Mouse (Mus musculus) spleen, adult 18-20 months (tissue): ENCODE measurements around the gene Dclk1.

Source experiments
- DNase-seq, 2 experiments: peaks; one replicate each; pipeline ENCODE4 v3.0.0; 2022; ENCODE audit warnings: mixed read lengths in 2 of 2

Dclk1 gene

DNA sequence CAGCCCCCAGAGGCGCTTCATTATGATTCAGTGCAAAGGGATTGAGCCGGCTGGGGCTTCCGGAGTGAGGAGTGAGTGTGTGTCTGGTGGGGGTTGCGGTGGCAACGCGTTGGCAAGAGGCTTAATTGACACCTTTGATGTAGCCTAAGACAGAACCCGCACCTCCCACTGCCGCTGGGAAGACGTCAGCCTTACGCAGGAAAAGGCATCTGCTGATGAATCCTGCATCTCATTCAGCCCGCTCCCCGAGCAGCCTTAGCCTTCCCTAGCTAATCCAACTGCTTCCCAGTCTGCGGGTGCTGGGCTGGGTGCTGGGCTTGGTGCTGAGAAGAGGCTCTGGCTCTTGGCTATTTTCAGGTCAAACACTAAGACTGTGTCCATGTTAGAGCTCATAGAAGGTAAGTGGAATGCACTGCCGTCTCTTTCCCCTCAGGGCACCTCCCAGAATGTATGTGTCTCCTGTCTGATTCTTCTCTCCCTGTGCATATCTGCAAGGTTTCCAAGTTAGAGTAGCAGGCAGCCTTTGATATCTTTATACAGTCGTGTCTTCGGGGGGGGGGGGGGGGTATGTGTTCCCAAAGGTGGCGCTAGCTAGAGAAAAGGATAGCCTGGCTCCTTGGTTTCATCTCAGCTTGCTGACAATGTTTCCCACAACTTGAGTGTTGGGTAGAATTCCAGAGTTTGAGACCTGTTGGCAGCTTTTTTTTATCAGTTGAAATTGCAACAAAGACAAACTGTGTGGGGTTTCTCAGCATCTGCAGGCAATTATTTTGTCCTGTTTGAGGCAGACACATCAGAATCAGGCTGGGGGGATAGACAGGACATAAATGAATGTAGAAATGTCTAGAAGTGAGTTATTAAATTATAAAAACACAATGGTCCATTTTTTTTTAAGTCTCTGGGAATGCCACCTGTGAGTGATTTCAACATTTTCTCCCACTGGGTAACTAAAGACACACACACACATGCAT lies 219.8 kb downstream of the Dclk1 start:
- DNase-seq, result no peak

- no peak for DNase-seq
Observed at GRCm38 (mm10) chr3:55462904-55463668, 220.9 kb downstream of the Dclk1 start.

- DNase-seq, result no peak
Observed at GRCm38 (mm10) chr3:55464226-55464625, 222.1 kb downstream of the Dclk1 start.

DNA sequence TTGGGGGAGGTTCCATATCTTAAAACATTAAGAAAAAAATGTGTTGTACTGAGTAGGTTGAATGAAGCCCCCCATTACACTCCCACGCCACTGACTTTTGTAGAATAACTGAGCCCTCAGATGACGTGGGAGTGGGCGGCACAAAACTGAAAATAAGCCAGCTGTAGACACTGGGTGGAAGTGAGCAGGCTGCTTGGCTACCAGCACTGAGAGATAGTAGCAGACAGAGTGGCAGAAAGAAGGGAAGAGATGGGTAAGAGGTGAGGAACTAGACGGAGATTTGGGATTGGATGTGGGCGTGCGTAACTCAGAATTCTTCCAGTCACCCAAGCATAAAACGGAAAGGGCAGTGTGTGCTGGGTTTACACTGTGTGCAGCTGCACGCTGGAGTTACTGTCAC lies 223.6 kb downstream of the Dclk1 start:
- DNase-seq, result no peak

DNA sequence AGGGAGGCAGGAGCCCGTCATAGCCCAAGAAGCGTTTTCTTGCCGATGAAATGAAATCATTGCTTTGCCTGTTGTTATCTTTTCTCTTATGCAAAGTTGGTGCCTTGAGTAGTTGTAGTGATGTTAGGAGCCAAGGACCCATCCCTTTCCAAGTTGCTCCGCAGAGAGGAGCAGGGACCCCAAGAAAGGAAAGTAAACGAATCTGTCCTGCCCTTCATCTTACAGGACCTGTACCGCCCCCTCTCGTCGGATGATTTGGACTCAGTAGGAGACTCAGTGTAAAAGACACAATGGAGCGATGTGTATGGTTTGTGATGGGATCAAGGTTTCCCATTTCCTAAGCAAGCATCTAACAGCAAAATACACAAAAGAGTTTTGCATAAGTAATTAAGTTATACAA lies 224.2 kb downstream of the Dclk1 start:
- DNase-seq, result no peak

DNA sequence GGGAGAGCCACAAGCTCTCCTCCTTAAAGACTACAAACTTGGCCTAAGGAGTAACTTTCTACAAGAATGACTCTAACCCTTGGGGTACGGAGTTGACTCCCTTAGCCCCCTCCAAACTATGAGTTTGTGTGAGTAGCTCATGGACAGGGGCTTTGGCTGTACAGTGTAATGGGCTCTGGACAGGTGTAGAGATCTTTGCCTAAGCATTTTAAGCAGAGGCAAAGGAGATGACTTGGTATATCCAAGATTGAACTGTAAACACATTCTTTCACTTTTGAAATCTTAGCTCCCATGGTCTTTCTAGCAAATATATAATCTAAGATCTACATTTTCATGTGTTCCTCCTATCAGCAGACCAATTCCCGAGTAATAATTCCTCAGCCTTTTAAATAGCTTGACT lies 229.9 kb downstream of the Dclk1 start, which contains the start of gene Gm21954:
Gene Gm21954, minus strand, starts transcription at position 101 of the 400 bp plus-strand sequence.
- DNase-seq, result no peak

DNA sequence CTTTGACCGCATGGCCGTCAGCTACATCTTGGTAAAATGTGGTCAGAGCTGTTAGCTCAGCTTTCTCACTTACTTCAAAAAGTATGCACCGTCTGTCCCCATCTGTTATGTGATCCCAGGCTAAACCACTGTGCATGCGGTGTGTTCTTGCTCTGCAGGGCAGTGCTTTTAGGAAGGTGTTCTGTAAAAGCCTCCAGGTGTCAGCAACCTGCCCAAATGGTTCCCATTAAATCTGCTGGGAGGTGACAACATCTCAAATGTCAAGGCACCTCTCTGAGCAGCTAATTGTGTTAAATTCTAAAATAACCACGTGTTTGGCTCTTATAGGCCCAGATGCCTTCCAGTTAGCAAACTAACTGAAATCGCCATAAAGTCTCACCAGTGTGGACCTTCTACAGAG lies 231.0 kb downstream of the Dclk1 start:
- DNase-seq, result no peak

DNA sequence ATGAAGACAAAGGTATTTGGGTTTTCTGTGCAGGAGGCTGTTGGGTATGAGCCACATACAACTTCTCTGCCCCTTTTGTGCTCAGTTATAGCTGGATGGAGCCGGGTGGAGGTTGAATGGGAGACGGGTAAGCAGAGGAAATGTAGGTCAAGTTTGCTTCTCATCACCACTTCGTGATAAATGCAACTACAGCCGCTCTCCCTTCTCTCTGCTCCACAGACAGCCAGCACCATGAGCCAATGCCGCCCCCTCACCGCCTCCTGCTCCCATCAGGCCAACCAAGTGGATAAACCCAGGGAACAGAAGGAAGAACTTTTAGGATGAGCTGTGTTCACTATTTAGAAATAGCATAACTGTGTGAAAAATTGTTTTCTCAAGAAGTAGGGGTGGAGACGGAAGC lies 234.5 kb downstream of the Dclk1 start:
- no peak for DNase-seq

DNA sequence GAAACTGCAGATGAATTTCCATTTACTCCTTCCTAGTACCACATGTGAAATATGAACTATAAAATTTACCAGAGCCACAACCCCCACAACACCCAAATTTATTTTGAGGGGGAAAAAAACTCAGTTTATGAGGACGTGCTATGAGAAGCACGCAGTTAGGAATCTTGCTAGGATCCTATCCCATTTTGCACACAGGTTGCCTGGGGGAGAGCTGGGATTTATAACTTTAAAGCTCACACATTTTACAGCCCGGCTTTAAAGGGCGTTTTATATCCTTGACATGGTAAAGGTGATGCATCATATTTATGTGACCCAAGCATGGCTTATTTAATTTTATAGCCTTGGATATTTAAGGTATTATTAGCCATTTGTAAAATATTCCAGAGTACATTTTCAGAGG lies 237.1 kb downstream of the Dclk1 start:
- DNase-seq, result no peak

GRCm38 (mm10) chr3:55481140-55481539 lies 239.0 kb downstream of the Dclk1 start:
- no peak for DNase-seq

DNA sequence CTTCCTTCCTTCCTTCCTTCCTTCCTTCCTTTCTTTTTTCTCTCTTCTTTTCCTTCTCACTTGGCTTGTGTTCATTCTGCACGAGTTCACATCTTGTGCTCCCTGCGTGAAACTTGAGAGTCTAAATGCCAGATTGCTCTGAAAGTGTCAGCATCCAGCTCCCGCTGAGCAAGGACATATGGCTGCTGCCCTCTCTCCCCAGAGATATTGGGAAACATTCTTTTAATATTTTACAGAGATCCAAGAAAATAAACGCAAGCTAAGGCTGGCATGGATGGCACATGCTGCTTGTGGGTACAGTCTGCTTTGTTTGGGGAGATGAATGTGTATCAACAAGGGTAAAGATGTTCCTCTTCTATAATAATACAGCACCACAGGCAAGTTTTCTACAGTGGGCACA lies 241.2 kb downstream of the Dclk1 start:
- no peak for DNase-seq

- DNase-seq, result no peak
Observed at GRCm38 (mm10) chr3:55489231-55489990, 247.2 kb downstream of the Dclk1 start.

DNA sequence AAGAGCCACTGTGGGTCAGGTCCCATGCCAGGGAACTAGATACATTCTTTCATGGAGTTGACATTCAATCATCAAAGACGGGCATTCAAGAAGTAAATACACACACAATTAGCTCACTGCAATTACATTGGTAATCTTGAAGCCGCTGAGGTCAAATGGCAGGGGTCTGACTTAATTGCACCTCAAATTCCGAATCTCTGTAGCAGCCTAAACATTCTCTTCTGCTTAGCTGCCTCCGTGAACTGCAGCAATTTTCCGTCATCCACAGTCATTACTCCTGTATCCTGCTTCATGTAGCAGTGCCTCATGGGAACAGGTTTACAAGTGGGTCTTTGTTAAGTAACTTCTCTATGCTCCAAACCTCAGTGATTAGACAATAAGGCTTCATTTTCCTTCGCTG lies 249.9 kb downstream of the Dclk1 start:
- DNase-seq, result no peak

DNA sequence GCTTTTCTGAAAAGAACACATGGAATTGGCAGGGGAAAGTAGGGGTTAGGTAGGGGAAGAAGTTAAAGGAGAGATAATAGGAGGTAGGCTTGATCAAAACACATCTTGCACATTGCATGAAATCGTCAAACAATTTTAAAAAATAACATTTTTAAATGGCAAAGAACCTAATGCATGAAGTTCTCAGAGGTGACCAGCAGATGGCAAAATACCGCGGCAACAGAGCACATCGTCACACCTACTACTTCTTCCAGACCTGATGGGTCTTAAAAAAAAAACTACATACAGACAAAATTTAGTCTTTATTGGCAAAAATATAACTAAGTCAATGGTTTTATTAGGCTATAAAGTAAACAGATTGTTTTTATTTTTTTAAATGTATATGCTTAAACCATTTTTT lies 252.2 kb downstream of the Dclk1 start:
- no peak for DNase-seq

DNA sequence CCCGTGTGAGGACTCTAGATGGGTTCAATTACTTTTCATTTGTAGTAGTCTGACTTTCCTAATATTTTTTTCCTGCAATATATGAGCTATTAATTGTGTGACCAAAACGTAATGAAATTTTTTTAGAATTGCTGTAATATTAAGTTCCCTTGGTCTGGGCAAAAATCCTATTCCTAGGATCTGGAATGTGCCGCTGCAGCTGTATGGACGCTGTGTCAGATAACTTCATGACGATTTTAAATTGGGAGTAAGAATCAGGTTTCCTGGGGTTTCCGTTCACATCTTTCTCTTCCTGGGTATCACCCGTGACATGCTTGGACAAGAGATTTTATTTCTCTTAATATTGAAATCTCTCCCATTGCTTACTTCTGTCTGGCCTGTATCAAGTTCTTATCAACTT lies 253.1 kb downstream of the Dclk1 start:
- no peak for DNase-seq

- DNase-seq, result no peak
Observed at GRCm38 (mm10) chr3:55495866-55496265, 253.7 kb downstream of the Dclk1 start.

DNA sequence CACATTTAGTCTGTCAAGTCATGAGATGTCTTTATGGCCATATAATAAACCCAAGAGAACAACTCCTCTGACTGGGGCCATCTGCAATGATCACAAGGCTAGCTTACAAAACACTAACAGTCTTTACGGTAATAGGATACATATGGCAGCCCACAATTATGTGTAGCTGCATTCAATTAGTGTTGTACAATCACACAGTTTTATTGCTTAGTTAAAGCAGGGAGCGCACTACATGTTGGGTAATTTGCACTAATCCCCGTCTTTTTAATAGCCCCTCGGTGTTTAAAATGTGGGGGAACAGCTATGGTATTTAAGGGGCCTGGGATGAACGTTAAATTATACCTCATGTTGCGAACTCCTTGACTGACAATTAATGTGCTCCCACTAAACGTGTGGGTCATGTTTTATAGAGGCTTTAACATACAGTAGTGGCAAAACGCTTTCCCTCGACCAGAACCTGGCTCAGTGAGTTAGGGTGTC lies 254.3 kb downstream of the Dclk1 start:
- DNase-seq, result no peak

DNA sequence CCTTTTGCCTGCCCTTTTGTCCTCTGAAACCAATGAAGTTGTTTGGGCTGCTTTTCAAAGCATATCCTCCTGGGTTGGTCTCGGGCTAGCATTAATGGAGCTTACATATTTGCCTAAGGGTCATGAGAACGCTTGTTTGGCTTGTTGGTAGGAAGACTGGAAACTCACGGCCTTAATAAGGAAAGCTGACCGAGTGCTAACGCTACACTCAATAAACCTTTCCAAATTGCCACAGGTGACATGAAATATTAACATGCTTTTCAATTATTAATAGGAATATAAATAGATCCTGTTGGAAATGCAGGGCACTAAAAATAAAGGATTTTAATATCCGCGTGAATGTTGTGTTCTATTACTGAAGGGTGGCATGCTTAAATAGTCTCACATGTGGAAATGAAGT lies 257.1 kb downstream of the Dclk1 start:
- no peak for DNase-seq

DNA sequence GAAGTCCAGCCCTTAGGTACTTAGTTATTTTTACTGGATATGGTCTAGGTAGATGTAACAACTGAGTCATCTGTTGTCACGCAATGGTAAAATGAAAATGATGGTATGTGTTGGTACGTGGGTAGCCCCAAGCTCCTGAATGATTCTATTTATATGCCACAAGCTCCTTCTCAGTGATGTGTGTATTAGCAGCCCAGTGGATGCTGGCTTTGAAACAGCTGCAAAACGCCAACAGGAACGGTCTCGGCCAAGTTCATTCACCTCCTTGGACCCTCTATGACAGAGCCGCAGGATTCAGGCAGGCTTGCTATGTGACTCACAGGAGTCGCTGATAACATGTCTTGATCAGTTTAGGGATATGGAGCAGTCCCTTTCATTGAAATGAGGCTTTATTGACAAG lies 268.0 kb downstream of the Dclk1 start:
- DNase-seq, result no peak

DNA sequence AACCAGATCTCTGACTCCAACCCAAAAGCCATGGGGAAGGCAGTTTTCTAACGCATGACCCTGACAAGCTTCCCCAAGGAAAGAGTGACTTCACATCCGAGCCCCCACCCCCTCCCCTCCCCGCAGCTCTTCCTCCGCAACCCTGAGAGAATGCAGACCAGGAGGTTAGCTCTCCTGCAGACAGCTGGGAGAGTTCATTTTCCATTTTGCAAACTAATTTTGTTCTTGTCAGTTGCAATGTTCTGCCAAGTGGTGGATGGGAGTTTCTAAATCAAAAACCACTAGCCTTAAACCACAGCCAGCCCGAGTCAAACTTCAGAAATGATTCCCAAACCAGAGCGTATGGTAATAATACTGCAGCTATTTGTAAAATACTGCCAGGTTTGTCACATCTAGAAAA lies 269.5 kb downstream of the Dclk1 start:
- no peak for DNase-seq

GRCm38 (mm10) chr3:55515966-55516365 lies 273.8 kb downstream of the Dclk1 start:
- DNase-seq, result no peak

- no peak for DNase-seq
Observed at GRCm38 (mm10) chr3:55517454-55518014, 275.4 kb downstream of the Dclk1 start.
